Mouse (Mus musculus): ENCODE data around the gene Slc37a1.

GRCm38 (mm10) chr17:31282687-31283053, 3.9 kb upstream of the Slc37a1 start:
- no peak for TF ChIP-seq MAX (IDR thresholded peaks at IDR 0.05)
- no peak for TF ChIP-seq CTCF (IDR thresholded peaks at IDR 0.05; ENCODE audit: control insufficient read depth, insufficient read depth, insufficient read length)
- TF ChIP-seq MYOD1 (IDR thresholded peaks at IDR 0.05; ENCODE audit: control insufficient read depth, insufficient read length, low read depth), result no peak
- no peak for TF ChIP-seq USF1 (IDR thresholded peaks at IDR 0.05; ENCODE audit: low read depth)
- TF ChIP-seq CEBPB (IDR thresholded peaks at IDR 0.05; ENCODE audit: low read depth), result no peak
